Mouse (Mus musculus) myocyte (in vitro differentiated cells): ENCODE data around the gene Ap5s1.

Experiments used
- CEBPB ChIP-seq: IDR thresholded peaks from 2 replicates; pipeline ENCODE4 v1.6.1; 2011; ENCODE audit warnings: mild to moderate bottlenecking, moderate library complexity; ENCODE audit not compliant: poor library complexity, insufficient read depth, severe bottlenecking
- E2F4 ChIP-seq: IDR thresholded peaks from one replicate; pipeline ENCODE4 v1.6.1; 2011; ENCODE audit warnings: mild to moderate bottlenecking, control low read depth, moderate library complexity; ENCODE audit not compliant: insufficient read depth
- MAX ChIP-seq: IDR thresholded peaks from one replicate; pipeline ENCODE4 v1.6.1; 2011; ENCODE audit warnings: low read depth, mild to moderate bottlenecking, control low read depth
- MYOD1 ChIP-seq, 3 experiments: IDR thresholded peaks; one replicate each; pipeline ENCODE4 v1.6.1; 2011; ENCODE audit warnings: control low read depth in 2 of 3, low read depth in 2 of 3, mild to moderate bottlenecking in 2 of 3, moderate library complexity in 1 of 3; ENCODE audit not compliant: insufficient read length in 2 of 3, control insufficient read depth in 1 of 3
- MYOG ChIP-seq, 3 experiments: IDR thresholded peaks; one replicate each; pipeline ENCODE4 v1.6.1; 2011; ENCODE audit warnings: control low read depth in 2 of 3, low read depth in 2 of 3, mild to moderate bottlenecking in 2 of 3; ENCODE audit not compliant: insufficient read length in 2 of 3, control insufficient read depth in 1 of 3, insufficient read depth in 1 of 3
- POLR2A ChIP-seq: IDR thresholded peaks from one replicate; pipeline ENCODE4 v1.6.1; 2011; ENCODE audit warnings: low read depth, mild to moderate bottlenecking, control low read depth, moderate library complexity; ENCODE audit not compliant: insufficient read length
- POLR2AphosphoS2 ChIP-seq: IDR thresholded peaks from one replicate; pipeline ENCODE4 v1.6.1; 2011; ENCODE audit warnings: low read depth, control low read depth; ENCODE audit not compliant: insufficient read length
- REST ChIP-seq: IDR thresholded peaks from one replicate; pipeline ENCODE4 v1.6.1; 2011; ENCODE audit warnings: mild to moderate bottlenecking, control low read depth, moderate library complexity; ENCODE audit not compliant: insufficient read depth, insufficient read length
- SRF ChIP-seq: IDR thresholded peaks from one replicate; pipeline ENCODE4 v1.6.1; 2011; ENCODE audit warnings: low read depth; ENCODE audit not compliant: control insufficient read depth, insufficient read length
- TCF12 ChIP-seq: IDR thresholded peaks from one replicate; pipeline ENCODE4 v1.6.1; 2011; ENCODE audit warnings: mild to moderate bottlenecking, control low read depth; ENCODE audit not compliant: poor library complexity, insufficient read depth, severe bottlenecking
- USF1 ChIP-seq: IDR thresholded peaks from one replicate; pipeline ENCODE4 v1.6.1; 2011; ENCODE audit warnings: low read depth, mild to moderate bottlenecking, control low read depth, moderate library complexity

GRCm38 (mm10) chr2:131222562-131222961, 15.7 kb downstream of the Ap5s1 start:
- TF ChIP-seq USF1 = no peak
- TF ChIP-seq POLR2A = no peak
- TF ChIP-seq TCF12 = no peak
- no peak for TF ChIP-seq POLR2AphosphoS2
- TF ChIP-seq MAX = no peak
- no peak for TF ChIP-seq REST
- TF ChIP-seq SRF = no peak
- no peak for TF ChIP-seq CEBPB
- no peak for TF ChIP-seq MYOG (IDR thresholded peaks at IDR 0.05; ENCODE audit: control insufficient read depth in 1 of 3, insufficient read depth in 1 of 3, insufficient read length in 2 of 3, low read depth in 2 of 3)
- no peak for TF ChIP-seq E2F4
- no peak for TF ChIP-seq MYOD1 (IDR thresholded peaks at IDR 0.05; ENCODE audit: control insufficient read depth in 1 of 3, insufficient read length in 2 of 3, low read depth in 2 of 3)
